Mouse (Mus musculus) stomach, embryonic 15.5 days (tissue): ENCODE results near the gene Gm5072. TPM values are rescaled to one million over a fixed set of nuclear protein-coding genes. Genes with fewer than 3 reads are reported as not detected.
"Not testable (repeated sequence)": the region's sequence is repeated elsewhere in the genome, so short reads cannot be mapped to it uniquely, and the experiment has no call there.

Source experiments
- ATAC-seq: fragments of 200-750 bp; cut with Nextera tagmentation; 2 replicates; pipeline ENCODE4 v1.8.0; 2017; ENCODE audit warnings: low read depth, moderate number of reproducible peaks, moderate TSS enrichment; ENCODE audit not compliant: insufficient read depth, low FRiP score
- H3K27ac ChIP-seq: fragments of 300-500 bp; sonication (generic); 2 replicates; pipeline ENCODE4 v1.5.1; 2015; ENCODE audit warnings: mild to moderate bottlenecking, inconsistent platforms
- H3K27me3 ChIP-seq: fragments of 300-500 bp; sonication (generic); replicated peaks from 2 replicates; pipeline ENCODE4 v1.6.1; 2015; ENCODE audit warnings: inconsistent platforms
- H3K36me3 ChIP-seq: fragments of 300-500 bp; sonication (generic); 2 replicates; pipeline ENCODE4 v1.6.1; 2015; ENCODE audit warnings: inconsistent platforms
- H3K4me1 ChIP-seq: fragments of 300-500 bp; sonication (generic); 2 replicates; pipeline ENCODE4 v1.6.1; 2015; ENCODE audit warnings: inconsistent platforms
- H3K4me2 ChIP-seq: fragments of 300-500 bp; sonication (generic); 2 replicates; pipeline ENCODE4 v1.6.1; 2015; ENCODE audit warnings: mild to moderate bottlenecking, inconsistent platforms
- H3K4me3 ChIP-seq: fragments of 300-500 bp; sonication (generic); replicated peaks from 2 replicates; pipeline ENCODE4 v1.5.1; 2015; ENCODE audit warnings: inconsistent platforms
- H3K9ac ChIP-seq: fragments of 300-500 bp; sonication (generic); 2 replicates; pipeline ENCODE4 v1.6.1; 2015; ENCODE audit warnings: inconsistent platforms
- H3K9me3 ChIP-seq: fragments of 300-500 bp; sonication (generic); 2 replicates; pipeline ENCODE4 v1.6.1; 2016; ENCODE audit warnings: inconsistent platforms
- WGBS: fragments of 180-500 bp; shearing (Covaris S2); methylation state at CpG from one replicate; pipeline ENCODE4 v1.1.7; 2015; 5-methylcytosine and 5-hydroxymethylcytosine counted together
- polyA plus RNA-seq: library from polyadenylated mRNA; unstranded; fragments of >200 nt; fragmentation: Nextera tagmentation; extraction: Ambion mirVana; gene quantifications from 2 replicates; pipeline ENCODE4 v1.2.1, GENCODE M21; 2015

Gm5072 gene
- not detected in 2 replicates for polyA plus RNA-seq

- H3K4me3 ChIP-seq, H3K4me1 ChIP-seq, H3K36me3 ChIP-seq, ATAC-seq, H3K4me2 ChIP-seq, H3K27me3 ChIP-seq, H3K9me3 ChIP-seq, H3K9ac ChIP-seq, H3K27ac ChIP-seq: not testable (repeated sequence)
- WGBS = no CpG with 5 or more reads among the region's 5 CpGs
These were observed at the start of gene Gm5072 for GRCm38 (mm10) chrX:91392200-91392599. TSS of gene Gm5072 (plus strand) at chrX:91392500.

Other genes with a start within 250 kb of the Gm5072 start
- not detected in 2 replicates for gene Mageb2, start 60.8 kb upstream of the Gm5072 start, polyA plus RNA-seq
- not detected in 2 replicates for gene Gm8914, start 87.6 kb downstream of the Gm5072 start, polyA plus RNA-seq
- gene 1700084M14Rik, start 183.4 kb downstream of the Gm5072 start, polyA plus RNA-seq = not detected in 2 replicates
- gene Gm14781, start 239.7 kb downstream of the Gm5072 start, polyA plus RNA-seq = not detected in 2 replicates